Mouse (Mus musculus) myocyte (in vitro differentiated cells): Measurements from ENCODE around the gene Snapin.

ENCODE experiments used
- CEBPB ChIP-seq: IDR thresholded peaks from 2 replicates; pipeline ENCODE4 v1.6.1; 2011; ENCODE audit warnings: mild to moderate bottlenecking, moderate library complexity; ENCODE audit not compliant: poor library complexity, insufficient read depth, severe bottlenecking
- E2F4 ChIP-seq: IDR thresholded peaks from one replicate; pipeline ENCODE4 v1.6.1; 2011; ENCODE audit warnings: mild to moderate bottlenecking, control low read depth, moderate library complexity; ENCODE audit not compliant: insufficient read depth
- MAX ChIP-seq: IDR thresholded peaks from one replicate; pipeline ENCODE4 v1.6.1; 2011; ENCODE audit warnings: low read depth, mild to moderate bottlenecking, control low read depth
- MYOD1 ChIP-seq, 3 experiments: IDR thresholded peaks; one replicate each; pipeline ENCODE4 v1.6.1; 2011; ENCODE audit warnings: control low read depth in 2 of 3, low read depth in 2 of 3, mild to moderate bottlenecking in 2 of 3, moderate library complexity in 1 of 3; ENCODE audit not compliant: insufficient read length in 2 of 3, control insufficient read depth in 1 of 3
- MYOG ChIP-seq, 3 experiments: IDR thresholded peaks; one replicate each; pipeline ENCODE4 v1.6.1; 2011; ENCODE audit warnings: control low read depth in 2 of 3, low read depth in 2 of 3, mild to moderate bottlenecking in 2 of 3; ENCODE audit not compliant: insufficient read length in 2 of 3, control insufficient read depth in 1 of 3, insufficient read depth in 1 of 3
- POLR2A ChIP-seq: IDR thresholded peaks from one replicate; pipeline ENCODE4 v1.6.1; 2011; ENCODE audit warnings: low read depth, mild to moderate bottlenecking, control low read depth, moderate library complexity; ENCODE audit not compliant: insufficient read length
- POLR2AphosphoS2 ChIP-seq: IDR thresholded peaks from one replicate; pipeline ENCODE4 v1.6.1; 2011; ENCODE audit warnings: low read depth, control low read depth; ENCODE audit not compliant: insufficient read length
- REST ChIP-seq: IDR thresholded peaks from one replicate; pipeline ENCODE4 v1.6.1; 2011; ENCODE audit warnings: mild to moderate bottlenecking, control low read depth, moderate library complexity; ENCODE audit not compliant: insufficient read depth, insufficient read length
- SRF ChIP-seq: IDR thresholded peaks from one replicate; pipeline ENCODE4 v1.6.1; 2011; ENCODE audit warnings: low read depth; ENCODE audit not compliant: control insufficient read depth, insufficient read length
- TCF12 ChIP-seq: IDR thresholded peaks from one replicate; pipeline ENCODE4 v1.6.1; 2011; ENCODE audit warnings: mild to moderate bottlenecking, control low read depth; ENCODE audit not compliant: poor library complexity, insufficient read depth, severe bottlenecking
- TCF3 ChIP-seq: IDR thresholded peaks from one replicate; pipeline ENCODE4 v1.6.1; 2011; ENCODE audit warnings: low read depth, control low read depth; ENCODE audit not compliant: insufficient read length
- USF1 ChIP-seq: IDR thresholded peaks from one replicate; pipeline ENCODE4 v1.6.1; 2011; ENCODE audit warnings: low read depth, mild to moderate bottlenecking, control low read depth, moderate library complexity

- TF ChIP-seq USF1 (no peak), POLR2A (no peak), CEBPB (no peak), POLR2AphosphoS2 (no peak), MAX (no peak), TCF3 (no peak), TCF12 (no peak), E2F4 (no peak), MYOD1 (IDR thresholded peaks at IDR 0.05; ENCODE audit: control insufficient read depth in 1 of 3, insufficient read length in 2 of 3, low read depth in 2 of 3) (no peak), MYOG (IDR thresholded peaks at IDR 0.05; ENCODE audit: control insufficient read depth in 1 of 3, insufficient read depth in 1 of 3, insufficient read length in 2 of 3, low read depth in 2 of 3) (no peak), REST (no peak), SRF (no peak)
Measured at GRCm38 (mm10) chr3:90459727-90460126, 31.1 kb downstream of the Snapin start.
